Mouse (Mus musculus): ENCODE results near the gene Aebp2. TPM values are rescaled to one million over a fixed set of nuclear protein-coding genes. Genes with fewer than 3 reads are reported as not detected.

The Aebp2 gene
- polyA plus RNA-seq, 1 experiment from 2014 or later = 11.7 TPM

DNA sequence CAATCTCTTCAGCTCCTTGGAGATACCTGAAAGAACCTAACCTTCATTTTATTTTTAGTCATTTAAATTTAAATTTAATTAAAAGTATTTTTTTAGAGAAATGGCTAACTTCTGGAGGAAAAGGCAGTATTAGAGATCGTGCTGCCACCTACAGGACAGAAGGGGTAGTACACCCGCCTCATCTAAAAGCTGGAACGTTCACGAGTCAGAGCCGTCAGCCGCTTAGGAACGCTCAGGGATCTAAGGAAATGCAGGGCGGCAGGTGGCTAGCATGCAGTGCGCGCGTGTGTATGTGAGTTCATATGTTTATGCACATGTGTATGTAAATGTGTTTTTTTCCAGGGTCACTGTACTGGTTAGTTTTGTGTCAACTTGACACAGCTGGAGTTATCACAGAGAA is 90.3 kb downstream of the Aebp2 start:
- Histone ChIP-seq H3K36me3 (no peaks in the 10 kb centered on the region), H3K4me3 (replicated peaks) (no peak overlapping the region), H3K4me1 (replicated peaks) (no peaks in the 10 kb centered on the region), H3K27me3 (peaks cover 10% of the 10 kb centered on the region; the same call in 1 of the 2 replicates), H3K27ac (no peak overlapping the region), H3K4me2 (replicated peaks) (no peak overlapping the region), H3K9me3 (no peaks in the 10 kb centered on the region), H3K9ac (replicated peaks) (no peak overlapping the region)
- no peak for ATAC-seq
- WGBS = 5% methylated on average over 11 of the region's 11 CpGs

DNA sequence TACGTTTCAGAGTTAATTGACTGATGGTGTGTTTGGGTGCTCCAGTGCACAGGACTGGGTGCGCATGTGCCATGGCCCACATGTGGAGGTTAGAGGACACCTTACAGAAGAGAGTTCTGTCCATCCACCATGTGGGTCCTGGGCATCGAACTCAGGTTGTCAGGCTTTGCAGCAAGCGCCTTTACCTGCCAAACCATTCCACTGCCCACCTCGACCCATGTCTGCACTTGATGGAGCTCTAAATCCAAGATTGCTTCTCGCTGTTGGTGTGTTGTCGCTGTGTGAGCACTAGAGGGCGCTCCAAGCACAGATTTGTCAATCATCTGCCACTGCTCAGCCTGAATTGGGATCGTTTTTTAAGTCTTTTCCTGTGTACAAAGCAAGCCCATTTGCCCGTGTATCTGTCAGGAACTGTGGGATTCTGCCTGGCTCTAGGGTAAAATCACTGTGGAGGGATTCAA is 92.5 kb downstream of the Aebp2 start:
- Histone ChIP-seq H3K9ac (replicated peaks) (no peak overlapping the region), H3K4me1 (replicated peaks) (no peaks in the 10 kb centered on the region), H3K4me3 (replicated peaks) (no peak overlapping the region), H3K36me3 (no peaks in the 10 kb centered on the region), H3K4me2 (replicated peaks) (no peak overlapping the region), H3K27ac (no peak overlapping the region), H3K9me3 (no peaks in the 10 kb centered on the region), H3K27me3 (peaks cover 10% of the 10 kb centered on the region; the same call in 1 of the 2 replicates)
- ATAC-seq = peak; percentile 68
- 27% methylated on average over 10 of the region's 10 CpGs for WGBS

DNA sequence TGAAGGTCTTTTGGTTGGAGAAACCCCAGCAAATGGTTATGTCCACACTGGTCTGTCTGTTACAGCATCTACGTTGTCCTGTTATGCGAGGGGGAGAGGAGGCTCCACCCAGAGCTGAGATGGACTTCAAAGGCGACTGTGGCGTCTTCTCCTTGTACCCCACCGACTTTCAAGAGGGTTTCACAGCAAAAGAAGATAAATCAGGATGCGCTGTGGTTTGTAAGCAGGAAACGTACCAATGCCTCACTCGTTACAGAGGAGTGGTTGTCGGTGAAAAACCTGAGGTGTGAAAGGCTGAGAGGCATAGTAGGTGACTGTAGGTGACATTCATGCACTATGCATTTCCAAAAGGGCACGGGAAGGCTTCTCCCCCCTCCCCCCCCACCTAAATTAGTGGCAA is 99.6 kb downstream of the Aebp2 start:
- no peak overlapping the region for H3K9ac ChIP-seq (replicated peaks)
- no peaks in the 10 kb centered on the region for H3K9me3 ChIP-seq
- H3K4me1 ChIP-seq (replicated peaks) = no peaks in the 10 kb centered on the region
- no peak for ATAC-seq
- no peak overlapping the region for H3K4me3 ChIP-seq (replicated peaks)
- no peaks in the 10 kb centered on the region for H3K36me3 ChIP-seq
- H3K27me3 ChIP-seq = no peaks in the 10 kb centered on the region
- 86% methylated on average over 10 of the region's 10 CpGs for WGBS
- no peak overlapping the region for H3K4me2 ChIP-seq (replicated peaks)
- H3K27ac ChIP-seq = no peak overlapping the region

Other genes starting within 250 kb of the Aebp2 start
- gene Plekha5, start 198.6 kb upstream of the Aebp2 start, polyA plus RNA-seq (2015; fragmentation: Nextera tagmentation; extraction: Ambion mirVana) = 39.9 and 41.8 TPM in 2 replicates
- gene Gm11077, start 106.6 kb downstream of the Aebp2 start, polyA plus RNA-seq (2015; fragmentation: Nextera tagmentation; extraction: Ambion mirVana) = not detected in 2 replicates